Comparison of ENCODE assay signal across 8 mouse cellular contexts in genomic region chr12:70999423-70999903, GRCm38 (mm10). TPM values are rescaled to one million over a fixed set of nuclear protein-coding genes. Genes with fewer than 3 reads are reported as not detected.
DNase-seq lines count a peak whose midpoint lies in the region; ATAC-seq and TF ChIP-seq lines count a peak whose summit lies in the region.

No protein-coding gene starts in this region.

- H3K4me2 ChIP-seq in heart, embryonic 15.5 days = peak overlapping the region; percentile 3
- H3K4me2 ChIP-seq in limb, embryonic 15.5 days = no peak overlapping the region
- H3K4me2 ChIP-seq in neural tube, embryonic 14.5 days (ENCODE audit: low read depth, low read length) = no peak overlapping the region

- no peak for TF ChIP-seq EP300 in heart, adult 2 months (IDR thresholded peaks at IDR 0.05; ENCODE audit: insufficient read depth, low read depth, low read length)

- WGBS in heart, adult 2 months = 13% methylated on average over 5 of the region's 5 CpGs
- 26% methylated on average over 5 of the region's 5 CpGs for WGBS in heart, embryonic 15.5 days
- 18% methylated on average over 5 of the region's 5 CpGs for WGBS in limb, embryonic 15.5 days
- 45% methylated on average over 5 of the region's 5 CpGs for WGBS in neural tube, embryonic 14.5 days

- no peaks in the 10 kb centered on the region for H3K79me2 ChIP-seq in heart, adult 2 months (replicated peaks; ENCODE audit: control insufficient read depth, insufficient read depth, low read length)

- H3K36me3 ChIP-seq in heart, adult 2 months (ENCODE audit: control insufficient read depth, insufficient read depth, low read length) = peaks cover 14% of the 10 kb centered on the region
- H3K36me3 ChIP-seq in heart, embryonic 15.5 days = peaks cover 30% of the 10 kb centered on the region
- peaks cover 45% of the 10 kb centered on the region for H3K36me3 ChIP-seq in limb, embryonic 15.5 days
- H3K36me3 ChIP-seq in neural tube, embryonic 14.5 days (ENCODE audit: control insufficient read depth, insufficient read depth, low read length) = peaks cover 19% of the 10 kb centered on the region

- peak; percentile 49 to 62 for DNase-seq in heart, adult 2 months
- DNase-seq in heart, postnatal 25 days (ENCODE audit: low spot score) = no peak
- DNase-seq in MEL-GATA-1-ER (ENCODE audit: extremely low read depth, low read depth) = peak; percentile 97
- DNase-seq in frontal cortex, postnatal 25 days (ENCODE audit: low spot score in 2 of 2) = no peak
- no peak for DNase-seq in ovary, postnatal 36 days (ENCODE audit: low spot score)

- ATAC-seq in heart, embryonic 15.5 days (replicated peaks; ENCODE audit: insufficient number of reproducible peaks, insufficient read depth, low FRiP score, low read depth) = no peak
- ATAC-seq in limb, embryonic 15.5 days (ENCODE audit: insufficient number of reproducible peaks, low FRiP score, low TSS enrichment, low read depth) = no peak
- ATAC-seq in neural tube, embryonic 14.5 days (ENCODE audit: low read depth) = no peak

- peak overlapping the region; percentile 59 for H3K9ac ChIP-seq in heart, adult 2 months (ENCODE audit: low read depth, low read length)
- no peak overlapping the region for H3K9ac ChIP-seq in heart, embryonic 15.5 days
- no peak overlapping the region for H3K9ac ChIP-seq in limb, embryonic 15.5 days
- no peak overlapping the region for H3K9ac ChIP-seq in neural tube, embryonic 14.5 days (replicated peaks; ENCODE audit: low read depth, low read length)

- peaks cover 5% of the 10 kb centered on the region for H3K4me1 ChIP-seq in heart, adult 2 months (ENCODE audit: control insufficient read depth, insufficient read depth, low read length)
- H3K4me1 ChIP-seq in heart, embryonic 15.5 days (replicated peaks) = peaks cover 18% of the 10 kb centered on the region
- H3K4me1 ChIP-seq in limb, embryonic 15.5 days = peaks cover 5% of the 10 kb centered on the region; the same call in 1 of the 2 replicates
- no peaks in the 10 kb centered on the region for H3K4me1 ChIP-seq in neural tube, embryonic 14.5 days (ENCODE audit: control insufficient read depth, insufficient read depth, low read length)

- no peaks in the 10 kb centered on the region for H3K9me3 ChIP-seq in heart, embryonic 15.5 days (replicated peaks)
- H3K9me3 ChIP-seq in limb, embryonic 15.5 days = no peaks in the 10 kb centered on the region
- no peaks in the 10 kb centered on the region for H3K9me3 ChIP-seq in neural tube, embryonic 14.5 days (ENCODE audit: control insufficient read depth, low read length)

- peak overlapping the region; percentile 74 for H3K27ac ChIP-seq in heart, adult 2 months
- peak overlapping the region; percentile 54 for H3K27ac ChIP-seq in heart, embryonic 15.5 days
- peak overlapping the region; percentile 72 for H3K27ac ChIP-seq in limb, embryonic 15.5 days
- H3K27ac ChIP-seq in neural tube, embryonic 14.5 days (ENCODE audit: low read depth, low read length) = 0 out of 2 replicates have a peak overlapping the region, but pooled peaks have one; percentile 4

- intact Hi-C loops in heart, adult 2 months (cut with DNase I) = no loop called here
- intact Hi-C loops in heart, postnatal 25 days (cut with DNase I) = no loop called here

- no peaks in the 10 kb centered on the region for H3K27me3 ChIP-seq in heart, adult 2 months (ENCODE audit: control insufficient read depth, insufficient read depth, low read length)
- no peaks in the 10 kb centered on the region for H3K27me3 ChIP-seq in heart, embryonic 15.5 days
- H3K27me3 ChIP-seq in limb, embryonic 15.5 days = no peaks in the 10 kb centered on the region
- no peaks in the 10 kb centered on the region for H3K27me3 ChIP-seq in neural tube, embryonic 14.5 days (ENCODE audit: control insufficient read depth, insufficient read depth, low read length)

- no peak overlapping the region for H3K4me3 ChIP-seq in heart, adult 2 months
- peak overlapping the region; percentile 0; the same call in 1 of the 2 replicates for H3K4me3 ChIP-seq in heart, embryonic 15.5 days
- H3K4me3 ChIP-seq in limb, embryonic 15.5 days = no peak overlapping the region
- H3K4me3 ChIP-seq in neural tube, embryonic 14.5 days (ENCODE audit: low read depth, low read length) = no peak overlapping the region

- no peak for TF ChIP-seq CTCF in heart, adult 2 months (IDR thresholded peaks at IDR 0.05)

- no peak for TF ChIP-seq POLR2A in heart, adult 2 months (IDR thresholded peaks at IDR 0.05; ENCODE audit: insufficient read depth, low read depth, low read length)

RNA-seq across cellular contexts. Expression of gene Arid4a, which starts 16.3 kb away (rescaled TPM):
- 10 to 100 TPM; 14.1 to 15.3 TPM for total RNA-seq in heart, adult 2 months (2021)
- polyA plus RNA-seq in heart, adult 2 months (2012; rRNA removed) = 2.5 and 4.0 TPM in 2 replicates
- total RNA-seq in heart, postnatal 25 days (2021) = 10 to 100 TPM; 12.0 to 16.7 TPM
- polyA plus RNA-seq in heart, embryonic 15.5 days (2015; fragmentation: Nextera tagmentation; extraction: Ambion mirVana) = 25.4 and 26.4 TPM in 2 replicates
- polyA plus RNA-seq in limb, embryonic 15.5 days (2015; fragmentation: Nextera tagmentation; extraction: Ambion mirVana) = 39.0 and 40.9 TPM in 2 replicates
- polyA plus RNA-seq in neural tube, embryonic 14.5 days (2014; fragmentation: Nextera tagmentation; extraction: Ambion mirVana) = 44.9 and 45.0 TPM in 2 replicates

RNA-seq across cellular contexts. Expression of gene Psma3, which starts 25.0 kb away (rescaled TPM):
- 100 to 1,000 TPM; 174 to 186 TPM for total RNA-seq in heart, adult 2 months (2021)
- polyA plus RNA-seq in heart, adult 2 months (2012; rRNA removed) = 27.6 and 54.1 TPM in 2 replicates
- 100 to 1,000 TPM; 191 to 201 TPM for total RNA-seq in heart, postnatal 25 days (2021)
- 388 and 430 TPM in 2 replicates for polyA plus RNA-seq in heart, embryonic 15.5 days (2015; fragmentation: Nextera tagmentation; extraction: Ambion mirVana)
- 511 and 556 TPM in 2 replicates for polyA plus RNA-seq in limb, embryonic 15.5 days (2015; fragmentation: Nextera tagmentation; extraction: Ambion mirVana)
- 542 and 609 TPM in 2 replicates for polyA plus RNA-seq in neural tube, embryonic 14.5 days (2014; fragmentation: Nextera tagmentation; extraction: Ambion mirVana)

Comparison
In these comparisons a context has a peak if more than half of its experiments do, and no peak if none do; other contexts are left out.
1. DNase-seq: peak in heart, adult 2 months (2 of 2) and MEL-GATA-1-ER (single experiment); none in heart, postnatal 25 days (single experiment), frontal cortex, postnatal 25 days (0 of 2) and ovary, postnatal 36 days (single experiment).
2. H3K27ac ChIP-seq: peak in every context shown above with its lines; median percentile 74 in heart, adult 2 months; 72 in limb, embryonic 15.5 days; 54 in heart, embryonic 15.5 days; 4 in neural tube, embryonic 14.5 days.